Mouse (Mus musculus) heart, adult 2 months (tissue): Measurements from ENCODE around the gene Wdr37. TPM values are rescaled to one million over a fixed set of nuclear protein-coding genes. Genes with fewer than 3 reads are reported as not detected.

Experiments used
- DNase-seq, 2 experiments: peaks; one replicate each; pipeline ENCODE4 v3.0.0; 2021
- H3K27ac ChIP-seq: fragments of 200-600 bp; 2 replicates; pipeline ENCODE4 v1.8.1; 2022
- H3K27me3 ChIP-seq: fragments of 200-500 bp; 2 replicates; pipeline ENCODE4 v1.6.1; 2012; ENCODE audit warnings: mild to moderate bottlenecking, low read length, inconsistent platforms, mixed read lengths; ENCODE audit not compliant: control insufficient read depth, insufficient read depth
- H3K36me3 ChIP-seq: fragments of 200-500 bp; 2 replicates; pipeline ENCODE4 v1.6.1; 2012; ENCODE audit warnings: low read length, inconsistent platforms; ENCODE audit not compliant: control insufficient read depth, insufficient read depth
- H3K4me1 ChIP-seq: fragments of 200-500 bp; 2 replicates; pipeline ENCODE4 v1.6.1; 2011; ENCODE audit warnings: low read length; ENCODE audit not compliant: control insufficient read depth, insufficient read depth
- H3K4me3 ChIP-seq: fragments of 200-600 bp; 2 replicates; pipeline ENCODE4 v1.8.1; 2022
- H3K79me2 ChIP-seq: fragments of 200-500 bp; replicated peaks from 2 replicates; pipeline ENCODE4 v1.6.1; 2012; ENCODE audit warnings: mild to moderate bottlenecking, inconsistent platforms, low read length, moderate library complexity, mixed read lengths; ENCODE audit not compliant: control insufficient read depth, insufficient read depth
- H3K9ac ChIP-seq: fragments of 200-500 bp; 2 replicates; pipeline ENCODE4 v1.6.1; 2012; ENCODE audit warnings: low read depth, mild to moderate bottlenecking, control low read depth, inconsistent platforms, low read length, mixed read lengths
- CTCF ChIP-seq: fragments of 200-600 bp; IDR thresholded peaks from 2 replicates; pipeline ENCODE4 v1.8.1; 2022; ENCODE audit warnings: antibody characterized with exemption, mild to moderate bottlenecking, moderate library complexity
- EP300 ChIP-seq: fragments of 200-500 bp; IDR thresholded peaks from 2 replicates; pipeline ENCODE4 v1.6.1; 2011; ENCODE audit warnings: low read depth, low read length, control low read depth; ENCODE audit not compliant: insufficient read depth
- POLR2A ChIP-seq: fragments of 200-500 bp; IDR thresholded peaks from 2 replicates; pipeline ENCODE4 v1.6.1; 2011; ENCODE audit warnings: mild to moderate bottlenecking, low read depth, low read length, control low read depth; ENCODE audit not compliant: insufficient read depth
- WGBS: fragments of 180-500 bp; shearing (Covaris S2); methylation state at CpG from one replicate; pipeline ENCODE4 v1.1.7; 2018; 5-methylcytosine and 5-hydroxymethylcytosine counted together
- intact Hi-C: fragments of 180-260 bp; cut with DNase I; formaldehyde crosslinking; loops from one replicate; pipeline ENCODE4 v1.15.1; 2025
- polyA plus RNA-seq: library from polyadenylated mRNA; depleted of rRNA; stranded (reverse); fragments of >200 nt; gene quantifications from 2 replicates; pipeline ENCODE4 v1.2.3, GENCODE M21; 2012
- total RNA-seq, 2 experiments: library from RNA; stranded (reverse); gene quantifications; 2 replicates each; pipeline ENCODE4 v1.2.3; 2021

Gene Wdr37
- total and polyA plus RNA-seq, 3 experiments = 12.6 to 38.7 (median 33.3) TPM

GRCm38 (mm10) chr13:8785185-8785584 is 86.5 kb downstream of the Wdr37 start:
- H3K27ac ChIP-seq = no peak overlapping the region
- H3K4me3 ChIP-seq = no peak overlapping the region
- TF ChIP-seq POLR2A (no peak), CTCF (peak; percentile 85)
- no peaks in the 10 kb centered on the region for H3K36me3 ChIP-seq
- DNase-seq = peak; percentile 15 to 25
- H3K9ac ChIP-seq = no peak overlapping the region
- no peaks in the 10 kb centered on the region for H3K4me1 ChIP-seq
- no peaks in the 10 kb centered on the region for H3K27me3 ChIP-seq
- H3K79me2 ChIP-seq = no peaks in the 10 kb centered on the region
- intact Hi-C loops = loop anchor here (10.0 kb wide), 1 partner anchor 90 kb away; the partner anchor contains the start of gene Wdr37
- 38% methylated on average over 9 of the region's 9 CpGs for WGBS

- no peak overlapping the region for H3K9ac ChIP-seq
- intact Hi-C loops = loop anchor here (10.0 kb wide), 1 partner anchor 90 kb away; the partner anchor contains the start of gene Wdr37
- H3K27me3 ChIP-seq = no peaks in the 10 kb centered on the region
- no peaks in the 10 kb centered on the region for H3K79me2 ChIP-seq
- H3K4me1 ChIP-seq = no peaks in the 10 kb centered on the region
- TF ChIP-seq EP300 (no peak), CTCF (no peak), POLR2A (no peak)
- H3K36me3 ChIP-seq = no peaks in the 10 kb centered on the region
- no peak overlapping the region for H3K27ac ChIP-seq
- no peak overlapping the region for H3K4me3 ChIP-seq
- 55% methylated on average over 14 of the region's 14 CpGs for WGBS
- DNase-seq = no peak
Measured at GRCm38 (mm10) chr13:8784308-8785061, 87.2 kb downstream of the Wdr37 start.

GRCm38 (mm10) chr13:8783686-8784307 is 87.9 kb downstream of the Wdr37 start:
- Histone ChIP-seq H3K4me3 (no peak overlapping the region), H3K9ac (no peak overlapping the region), H3K36me3 (no peaks in the 10 kb centered on the region), H3K4me1 (no peaks in the 10 kb centered on the region), H3K27me3 (no peaks in the 10 kb centered on the region), H3K27ac (no peak overlapping the region), H3K79me2 (no peaks in the 10 kb centered on the region)
- no peak for DNase-seq
- whole genome bisulfite sequencing = 65% methylated on average over 10 of the region's 10 CpGs
- intact Hi-C loops = loop anchor here (10.0 kb wide), 1 partner anchor 91 kb away; the partner anchor contains the start of gene Wdr37
- TF ChIP-seq POLR2A = no peak
- no peak for TF ChIP-seq EP300
- TF ChIP-seq CTCF = no peak

GRCm38 (mm10) chr13:8782636-8783035 is 89.1 kb downstream of the Wdr37 start:
- 41% methylated on average over 4 of the region's 4 CpGs for WGBS
- Histone ChIP-seq H3K9ac (no peak overlapping the region), H3K4me3 (no peak overlapping the region), H3K4me1 (no peaks in the 10 kb centered on the region), H3K27ac (no peak overlapping the region), H3K27me3 (no peaks in the 10 kb centered on the region), H3K36me3 (no peaks in the 10 kb centered on the region), H3K79me2 (no peaks in the 10 kb centered on the region)
- DNase-seq = no peak
- TF ChIP-seq EP300 (no peak), POLR2A (no peak), CTCF (no peak)
- intact Hi-C loops = loop anchor here (10.0 kb wide), 1 partner anchor 92 kb away; the partner anchor contains the start of gene Wdr37

- peak; percentile 21 to 28 for DNase-seq
- 37% methylated on average over 4 of the region's 4 CpGs for WGBS
- no peak overlapping the region for H3K9ac ChIP-seq
- intact Hi-C loops = loop anchor here (10.0 kb wide), 1 partner anchor 94 kb away; the partner anchor contains the start of gene Wdr37
- no peaks in the 10 kb centered on the region for H3K36me3 ChIP-seq
- H3K4me1 ChIP-seq = no peaks in the 10 kb centered on the region
- H3K4me3 ChIP-seq = no peak overlapping the region
- H3K79me2 ChIP-seq = no peaks in the 10 kb centered on the region
- H3K27ac ChIP-seq = no peak overlapping the region
- no peaks in the 10 kb centered on the region for H3K27me3 ChIP-seq
- TF ChIP-seq POLR2A = no peak
- TF ChIP-seq CTCF = peak; percentile 72
- no peak for TF ChIP-seq EP300
Measured at GRCm38 (mm10) chr13:8780441-8780840, 91.3 kb downstream of the Wdr37 start.

- DNase-seq = no peak
- TF ChIP-seq CTCF = no peak
- no peak for TF ChIP-seq POLR2A
- no peak for TF ChIP-seq EP300
- 75% methylated on average over 4 of the region's 4 CpGs for WGBS
- Histone ChIP-seq H3K4me3 (no peak overlapping the region), H3K27me3 (no peaks in the 10 kb centered on the region), H3K9ac (no peak overlapping the region), H3K27ac (no peak overlapping the region), H3K36me3 (no peaks in the 10 kb centered on the region), H3K79me2 (no peaks in the 10 kb centered on the region), H3K4me1 (no peaks in the 10 kb centered on the region)
- intact Hi-C loops = no loop called here
Measured at GRCm38 (mm10) chr13:8770616-8771015, 101.1 kb downstream of the Wdr37 start.
